Comparison of ENCODE assay signal across 24 mouse cellular contexts in genomic region chr3:82214566-82215465, GRCm38 (mm10).
DNase-seq lines count a peak whose midpoint lies in the region; ATAC-seq and TF ChIP-seq lines count a peak whose summit lies in the region.
"Had no signal": no experiment of that assay in that cellular context is flagged by ENCODE, and none has a peak within 500 bp of the region (broad histone marks: within the 10 kb centered on the region; RNA-seq: fewer than 3 reads in every experiment).

No protein-coding gene starts in this region.

- no peaks in the 10 kb centered on the region for H3K36me3 ChIP-seq in heart, embryonic 10.5 days
- no peaks in the 10 kb centered on the region for H3K36me3 ChIP-seq in limb, embryonic 14.5 days (ENCODE audit: control insufficient read depth, insufficient read depth, low read length)
- no peaks in the 10 kb centered on the region for H3K36me3 ChIP-seq in limb, embryonic 10.5 days
- H3K36me3 ChIP-seq: embryonic facial prominence, embryonic 12.5 days; heart, embryonic 12.5 days; hindbrain, embryonic 15.5 days; intestine, embryonic 15.5 days; limb, embryonic 15.5 days; liver, embryonic 15.5 days had no signal

- ATAC-seq in limb, embryonic 14.5 days (ENCODE audit: low FRiP score, low read depth), result no peak
- ATAC-seq: activated CD4-positive, CD25-positive, alpha-beta regulatory T cell, adult 4 months; CD4-positive, CD25-positive, alpha-beta regulatory T cell, adult 4 months; forebrain, embryonic 13.5 days; intestine, embryonic 15.5 days; midbrain, embryonic 16.5 days had no signal

- DNase-seq in heart, adult 11 months, result peak; percentile 89
- no peak for DNase-seq in heart, embryonic 10.5 days (ENCODE audit: low spot score)
- DNase-seq in limb, embryonic 14.5 days (ENCODE audit: low spot score), result peak; percentile 3
- no peak for DNase-seq in limb, embryonic 10.5 days (ENCODE audit: low spot score)
- peak; percentile 22 for DNase-seq in urinary bladder, postnatal 14 days (ENCODE audit: low spot score)
- DNase-seq in urinary bladder, adult 2 months (ENCODE audit: low spot score), result no peak
- DNase-seq in testis, postnatal 14 days (ENCODE audit: low spot score), result peak; percentile 6
- no peak for DNase-seq in left cerebral cortex, adult 9 months (ENCODE audit: low spot score in 2 of 2)
- DNase-seq: adrenal gland, postnatal 10 days; cerebellum, adult 9-11 months; heart, postnatal 4 days; retina, postnatal 1 day; thymus, adult 18-20 months had no signal

- no peaks in the 10 kb centered on the region for H3K9me3 ChIP-seq in heart, embryonic 10.5 days
- H3K9me3 ChIP-seq in limb, embryonic 14.5 days (ENCODE audit: control insufficient read depth, low read length), result no peaks in the 10 kb centered on the region
- no peaks in the 10 kb centered on the region for H3K9me3 ChIP-seq in limb, embryonic 10.5 days (replicated peaks)
- H3K9me3 ChIP-seq: embryonic facial prominence, embryonic 12.5 days; forebrain, embryonic 13.5 days; heart, embryonic 12.5 days; hindbrain, embryonic 15.5 days; intestine, embryonic 15.5 days; limb, embryonic 15.5 days; liver, embryonic 15.5 days had no signal

- WGBS in heart, embryonic 10.5 days, result 83% methylated on average over 6 of the region's 6 CpGs
- WGBS in limb, embryonic 14.5 days, result 65% methylated on average over 6 of the region's 6 CpGs
- WGBS in limb, embryonic 10.5 days, result 88% methylated on average over 6 of the region's 6 CpGs

- H3K9ac ChIP-seq in limb, embryonic 14.5 days (ENCODE audit: low read depth, low read length, severe bottlenecking), result no peak overlapping the region
- H3K9ac ChIP-seq: embryonic facial prominence, embryonic 12.5 days; forebrain, embryonic 13.5 days; heart, embryonic 12.5 days; hindbrain, embryonic 15.5 days; intestine, embryonic 15.5 days; limb, embryonic 15.5 days; liver, embryonic 15.5 days had no signal

- no peak overlapping the region for H3K27ac ChIP-seq in heart, embryonic 10.5 days
- no peak overlapping the region for H3K27ac ChIP-seq in limb, embryonic 14.5 days (replicated peaks; ENCODE audit: low read depth, low read length)
- no peak overlapping the region for H3K27ac ChIP-seq in limb, embryonic 10.5 days
- H3K27ac ChIP-seq: embryonic facial prominence, embryonic 12.5 days; forebrain, embryonic 13.5 days; hindbrain, embryonic 15.5 days; intestine, embryonic 15.5 days; limb, embryonic 15.5 days; liver, embryonic 15.5 days had no signal

- no peak for TF ChIP-seq POLR2A in limb, embryonic 14.5 days (IDR thresholded peaks at IDR 0.05; ENCODE audit: borderline replicate concordance, extremely low read depth, insufficient read depth, insufficient read length)

- no peaks in the 10 kb centered on the region for H3K27me3 ChIP-seq in heart, embryonic 10.5 days (ENCODE audit: insufficient read depth, poor library complexity, severe bottlenecking)
- H3K27me3 ChIP-seq in limb, embryonic 14.5 days (ENCODE audit: control insufficient read depth, insufficient read depth, low read length), result no peaks in the 10 kb centered on the region
- H3K27me3 ChIP-seq in limb, embryonic 10.5 days (ENCODE audit: low read depth, poor library complexity, severe bottlenecking), result no peaks in the 10 kb centered on the region
- H3K27me3 ChIP-seq: embryonic facial prominence, embryonic 12.5 days; forebrain, embryonic 13.5 days; heart, embryonic 12.5 days; hindbrain, embryonic 15.5 days; intestine, embryonic 15.5 days; limb, embryonic 15.5 days; liver, embryonic 15.5 days had no signal

- no peak overlapping the region for H3K4me2 ChIP-seq in limb, embryonic 14.5 days (replicated peaks; ENCODE audit: low read depth, low read length, severe bottlenecking)
- H3K4me2 ChIP-seq: embryonic facial prominence, embryonic 12.5 days; forebrain, embryonic 13.5 days; heart, embryonic 12.5 days; hindbrain, embryonic 15.5 days; intestine, embryonic 15.5 days; limb, embryonic 15.5 days; liver, embryonic 15.5 days had no signal

- peaks cover 10% of the 10 kb centered on the region for H3K4me1 ChIP-seq in heart, embryonic 10.5 days
- H3K4me1 ChIP-seq in limb, embryonic 14.5 days (ENCODE audit: control insufficient read depth, insufficient read depth, low read length), result no peaks in the 10 kb centered on the region
- no peaks in the 10 kb centered on the region for H3K4me1 ChIP-seq in limb, embryonic 10.5 days
- H3K4me1 ChIP-seq: embryonic facial prominence, embryonic 12.5 days; forebrain, embryonic 13.5 days; hindbrain, embryonic 15.5 days; intestine, embryonic 15.5 days; limb, embryonic 15.5 days; liver, embryonic 15.5 days had no signal

- no peak overlapping the region for H3K4me3 ChIP-seq in heart, embryonic 10.5 days
- no peak overlapping the region for H3K4me3 ChIP-seq in limb, embryonic 14.5 days (replicated peaks; ENCODE audit: low read length)
- no peak overlapping the region for H3K4me3 ChIP-seq in limb, embryonic 10.5 days
- H3K4me3 ChIP-seq: embryonic facial prominence, embryonic 12.5 days; erythroblast, embryonic 14.5 days; forebrain, embryonic 13.5 days; heart, embryonic 12.5 days; hindbrain, embryonic 15.5 days; intestine, embryonic 15.5 days; limb, embryonic 15.5 days; liver, embryonic 15.5 days had no signal

Comparison
In these comparisons a context has a peak if more than half of its experiments do, and no peak if none do; other contexts are left out.
1. DNase-seq: peak in heart, adult 11 months (single experiment), limb, embryonic 14.5 days (single experiment), urinary bladder, postnatal 14 days (single experiment) and testis, postnatal 14 days (single experiment); none in heart, embryonic 10.5 days (single experiment), limb, embryonic 10.5 days (single experiment), urinary bladder, adult 2 months (single experiment) and left cerebral cortex, adult 9 months (0 of 2).